27 mouse cellular contexts compared by ENCODE assay signal in genomic region chr4:88726727-88727126, GRCm38 (mm10). TPM values are rescaled to one million over a fixed set of nuclear protein-coding genes. Genes with fewer than 3 reads are reported as not detected.
DNase-seq lines count a peak whose midpoint lies in the region; ATAC-seq and TF ChIP-seq lines count a peak whose summit lies in the region.
"Had no signal": no experiment of that assay in that cellular context is flagged by ENCODE, and none has a peak within 500 bp of the region (broad histone marks: within the 10 kb centered on the region; RNA-seq: fewer than 3 reads in every experiment).

No protein-coding gene starts in this region.

- ATAC-seq in lung, embryonic 15.5 days (ENCODE audit: borderline replicate concordance, extremely low read depth, low FRiP score, low TSS enrichment), result no peak
- ATAC-seq in liver, embryonic 14.5 days (ENCODE audit: insufficient read depth), result no peak
- no peak for ATAC-seq in midbrain, embryonic 11.5 days (ENCODE audit: low FRiP score)
- ATAC-seq in midbrain, embryonic 14.5 days (ENCODE audit: low FRiP score, low TSS enrichment), result no peak
- ATAC-seq: forebrain, embryonic 13.5 days; hindbrain, embryonic 16.5 days; intestine, embryonic 16.5 days had no signal

- TF ChIP-seq RAD21 in MEL (IDR thresholded peaks at IDR 0.05; ENCODE audit: low read depth, low read length), result no peak

- H3K4me2 ChIP-seq in lung, embryonic 15.5 days, result peak overlapping the region; percentile 16; the same call in 1 of the 2 replicates
- H3K4me2 ChIP-seq in liver, embryonic 14.5 days (ENCODE audit: low read depth), result peak overlapping the region; percentile 11; the same call in 1 of the 2 replicates
- no peak overlapping the region for H3K4me2 ChIP-seq in midbrain, embryonic 11.5 days
- H3K4me2 ChIP-seq in midbrain, embryonic 14.5 days (ENCODE audit: low read length), result no peak overlapping the region
- H3K4me2 ChIP-seq: embryonic facial prominence, embryonic 13.5 days; forebrain, embryonic 13.5 days; heart, embryonic 12.5 days; liver, embryonic 15.5 days had no signal

- H3K9me3 ChIP-seq in lung, embryonic 15.5 days, result no peaks in the 10 kb centered on the region
- H3K9me3 ChIP-seq in MEL (replicated peaks; ENCODE audit: insufficient read depth, low read length), result no peaks in the 10 kb centered on the region
- H3K9me3 ChIP-seq in liver, embryonic 14.5 days (ENCODE audit: control insufficient read depth, low read length), result no peaks in the 10 kb centered on the region
- no peaks in the 10 kb centered on the region for H3K9me3 ChIP-seq in midbrain, embryonic 11.5 days (ENCODE audit: control insufficient read depth, low read length)
- no peaks in the 10 kb centered on the region for H3K9me3 ChIP-seq in midbrain, embryonic 14.5 days (ENCODE audit: control insufficient read depth, low read length)
- H3K9me3 ChIP-seq: embryonic facial prominence, embryonic 13.5 days; forebrain, embryonic 13.5 days; heart, embryonic 12.5 days; hindbrain, embryonic 10.5 days; liver, embryonic 15.5 days; midbrain, embryonic 10.5 days had no signal

- no peak overlapping the region for H3K4me3 ChIP-seq in lung, embryonic 15.5 days
- H3K4me3 ChIP-seq in MEL (ENCODE audit: control insufficient read depth in 1 of 2, insufficient read depth in 1 of 2, low read depth in 2 of 2, low read length in 2 of 2), result peak overlapping the region; percentile 38 to 50
- no peak overlapping the region for H3K4me3 ChIP-seq in liver, embryonic 14.5 days (ENCODE audit: insufficient read depth in 1 of 2, low read depth in 2 of 2, low read length in 2 of 2)
- no peak overlapping the region for H3K4me3 ChIP-seq in midbrain, embryonic 11.5 days (ENCODE audit: low read depth, low read length)
- no peak overlapping the region for H3K4me3 ChIP-seq in midbrain, embryonic 14.5 days (replicated peaks; ENCODE audit: low read depth, low read length)
- H3K4me3 ChIP-seq: embryonic facial prominence, embryonic 13.5 days; erythroblast, embryonic 14.5 days; forebrain, embryonic 13.5 days; heart, embryonic 12.5 days; hindbrain, embryonic 10.5 days; layer of hippocampus, adult 2 months; liver, embryonic 15.5 days; midbrain, embryonic 10.5 days had no signal

- 66% methylated on average over 6 of the region's 6 CpGs for WGBS in lung, embryonic 15.5 days
- 14% methylated on average over 6 of the region's 6 CpGs for WGBS in liver, embryonic 14.5 days (ENCODE audit: insufficient replicate concordance)
- WGBS in midbrain, embryonic 11.5 days, result 86% methylated on average over 6 of the region's 6 CpGs
- 93% methylated on average over 6 of the region's 6 CpGs for WGBS in midbrain, embryonic 14.5 days

- TF ChIP-seq EP300 in MEL (IDR thresholded peaks at IDR 0.05; ENCODE audit: low read depth in 1 of 2, low read length in 2 of 2), result peak in 1 of 2 experiments; percentile 43; a peak in 1 of 4 replicates
- no peak for TF ChIP-seq EP300 in liver, embryonic 14.5 days (IDR thresholded peaks at IDR 0.05; ENCODE audit: low read depth)

- no peaks in the 10 kb centered on the region for H3K27me3 ChIP-seq in lung, embryonic 15.5 days
- no peaks in the 10 kb centered on the region; a peak in 1 of 4 replicates for H3K27me3 ChIP-seq in MEL (ENCODE audit: control insufficient read depth in 1 of 2, insufficient read depth in 2 of 2, low read length in 2 of 2)
- H3K27me3 ChIP-seq in liver, embryonic 14.5 days (ENCODE audit: control insufficient read depth, insufficient read depth, low read length), result no peaks in the 10 kb centered on the region
- H3K27me3 ChIP-seq in midbrain, embryonic 11.5 days (ENCODE audit: control insufficient read depth, insufficient read depth, low read length), result no peaks in the 10 kb centered on the region
- H3K27me3 ChIP-seq in midbrain, embryonic 14.5 days (ENCODE audit: control insufficient read depth, insufficient read depth, low read length), result no peaks in the 10 kb centered on the region
- H3K27me3 ChIP-seq: embryonic facial prominence, embryonic 13.5 days; forebrain, embryonic 13.5 days; heart, embryonic 12.5 days had no signal

- no peak for DNase-seq in lung, adult 18-20 months
- peak; percentile 52 for DNase-seq in MEL (ENCODE audit: low read depth, low spot score)
- no peak for DNase-seq in liver, embryonic 14.5 days (ENCODE audit: low read depth in 3 of 3, low spot score in 3 of 3)
- no peak for DNase-seq in midbrain, embryonic 11.5 days (ENCODE audit: low spot score, missing footprints)
- DNase-seq in midbrain, embryonic 14.5 days, result no peak
- no peak for DNase-seq in cerebellum, adult 11-12 months
- DNase-seq: cerebellum, adult 2 months had no signal

- H3K9ac ChIP-seq in lung, embryonic 15.5 days, result no peak overlapping the region
- peak overlapping the region; percentile 35 for H3K9ac ChIP-seq in MEL (ENCODE audit: control insufficient read depth, low read depth, low read length, poor library complexity, severe bottlenecking)
- H3K9ac ChIP-seq in liver, embryonic 14.5 days (replicated peaks), result no peak overlapping the region
- no peak overlapping the region for H3K9ac ChIP-seq in midbrain, embryonic 11.5 days (ENCODE audit: low read length)
- H3K9ac ChIP-seq in midbrain, embryonic 14.5 days (replicated peaks; ENCODE audit: low read length), result no peak overlapping the region
- H3K9ac ChIP-seq: embryonic facial prominence, embryonic 13.5 days; forebrain, embryonic 13.5 days; heart, embryonic 12.5 days; liver, embryonic 15.5 days had no signal

- no peak for TF ChIP-seq POLR2A in MEL (IDR thresholded peaks at IDR 0.05; ENCODE audit: control insufficient read depth in 1 of 2, insufficient read depth in 1 of 2, low read depth in 1 of 2, low read length in 2 of 2, poor library complexity in 1 of 2)

- peaks cover 5% of the 10 kb centered on the region for H3K79me2 ChIP-seq in MEL (ENCODE audit: control insufficient read depth, insufficient read depth, low read length, poor library complexity)

- no peaks in the 10 kb centered on the region for H3K4me1 ChIP-seq in lung, embryonic 15.5 days
- peaks cover 0 to 3% of the 10 kb centered on the region in 2 experiments; a peak in 1 of 4 replicates for H3K4me1 ChIP-seq in MEL (ENCODE audit: control insufficient read depth in 1 of 2, insufficient read depth in 2 of 2, low read length in 2 of 2)
- H3K4me1 ChIP-seq in liver, embryonic 14.5 days (replicated peaks; ENCODE audit: control insufficient read depth in 2 of 2, insufficient read depth in 2 of 2, low read length in 1 of 2), result no peaks in the 10 kb centered on the region; a peak in 1 of 4 replicates
- H3K4me1 ChIP-seq in midbrain, embryonic 11.5 days (ENCODE audit: control insufficient read depth, insufficient read depth, low read length), result no peaks in the 10 kb centered on the region
- H3K4me1 ChIP-seq in midbrain, embryonic 14.5 days (ENCODE audit: control insufficient read depth, insufficient read depth, low read length), result no peaks in the 10 kb centered on the region
- H3K4me1 ChIP-seq: embryonic facial prominence, embryonic 13.5 days; forebrain, embryonic 13.5 days; heart, embryonic 12.5 days; hindbrain, embryonic 10.5 days had no signal

- H3K27ac ChIP-seq in lung, embryonic 15.5 days, result peak overlapping the region; percentile 44
- peak overlapping the region; percentile 4 for H3K27ac ChIP-seq in MEL (ENCODE audit: control insufficient read depth, low read depth, low read length)
- H3K27ac ChIP-seq in liver, embryonic 14.5 days, result no peak overlapping the region
- no peak overlapping the region for H3K27ac ChIP-seq in midbrain, embryonic 11.5 days (ENCODE audit: low read depth, low read length)
- no peak overlapping the region for H3K27ac ChIP-seq in midbrain, embryonic 14.5 days (replicated peaks; ENCODE audit: low read depth, low read length)
- H3K27ac ChIP-seq: embryonic facial prominence, embryonic 13.5 days; forebrain, embryonic 13.5 days; hindbrain, embryonic 10.5 days; layer of hippocampus, adult 2 months; liver, embryonic 15.5 days; midbrain, embryonic 10.5 days had no signal

- no peak for TF ChIP-seq CTCF in MEL (IDR thresholded peaks at IDR 0.05 in 2 of 3, conservative IDR thresholded peaks at IDR 0.05 in 1 of 3; ENCODE audit: control insufficient read depth in 1 of 3, insufficient read depth in 1 of 3, low read depth in 2 of 3, low read length in 3 of 3, poor library complexity in 1 of 3, severe bottlenecking in 1 of 3)
- no peak for TF ChIP-seq CTCF in liver, embryonic 14.5 days (IDR thresholded peaks at IDR 0.05; ENCODE audit: low read depth)

- no peaks in the 10 kb centered on the region for H3K36me3 ChIP-seq in lung, embryonic 15.5 days
- peaks cover 0 to 3% of the 10 kb centered on the region in 2 experiments; a peak in 2 of 4 replicates for H3K36me3 ChIP-seq in MEL (ENCODE audit: control insufficient read depth in 1 of 2, insufficient read depth in 2 of 2, low read length in 2 of 2)
- no peaks in the 10 kb centered on the region for H3K36me3 ChIP-seq in liver, embryonic 14.5 days (replicated peaks; ENCODE audit: control insufficient read depth, insufficient read depth, low read depth)
- H3K36me3 ChIP-seq in midbrain, embryonic 11.5 days (ENCODE audit: control insufficient read depth, insufficient read depth, low read length), result no peaks in the 10 kb centered on the region
- H3K36me3 ChIP-seq in midbrain, embryonic 14.5 days (ENCODE audit: control insufficient read depth, insufficient read depth, low read length), result no peaks in the 10 kb centered on the region
- H3K36me3 ChIP-seq: embryonic facial prominence, embryonic 13.5 days; heart, embryonic 12.5 days; hindbrain, embryonic 10.5 days; liver, embryonic 15.5 days; midbrain, embryonic 10.5 days had no signal

RNA-seq across cellular contexts. Expression of gene Klhl9, which starts 4.5 kb away (rescaled TPM):
- 93.3 and 96.3 TPM in 2 replicates for polyA plus RNA-seq in lung, embryonic 15.5 days (2015; fragmentation: Nextera tagmentation; extraction: Ambion mirVana)
- 33.9 and 35.1 TPM in 2 replicates for total RNA-seq in MEL (2012; rRNA removed)
- 10 to 100 TPM; 16.6 to 69.5 TPM for polyA plus RNA-seq in MEL (2012; ENCODE audit: insufficient read depth in 1 of 2, insufficient read length in 2 of 2, low read depth in 1 of 2, low replicate concordance in 2 of 2, missing spikeins in 1 of 2)
- 6.4 and 9.1 TPM in 2 replicates for polyA plus RNA-seq in liver, embryonic 14.5 days (2012; rRNA removed)
- polyA plus RNA-seq in liver, embryonic 14.5 days (2014; fragmentation: Nextera tagmentation; extraction: Ambion mirVana), result 26.5 and 28.1 TPM in 2 replicates
- polyA plus RNA-seq in midbrain, embryonic 11.5 days (2014; fragmentation: Nextera tagmentation; extraction: Ambion mirVana), result 153 and 169 TPM in 2 replicates
- 137 and 177 TPM in 2 replicates for polyA plus RNA-seq in midbrain, embryonic 14.5 days (2014; fragmentation: Nextera tagmentation; extraction: Ambion mirVana)

RNA-seq across cellular contexts. Expression of gene Gm26566, which starts 5.1 kb away (rescaled TPM):
- polyA plus RNA-seq in lung, embryonic 15.5 days (2015; fragmentation: Nextera tagmentation; extraction: Ambion mirVana), result 1.1 and 1.7 TPM in 2 replicates
- 7.8 and 9.8 TPM in 2 replicates for total RNA-seq in MEL (2012; rRNA removed)
- polyA plus RNA-seq in MEL (2012; ENCODE audit: insufficient read depth in 1 of 2, insufficient read length in 2 of 2, low read depth in 1 of 2, low replicate concordance in 2 of 2, missing spikeins in 1 of 2), result under 1 TPM in 1 of 2 experiments, not detected in 1; 0.40 TPM
- polyA plus RNA-seq in liver, embryonic 14.5 days (2012; rRNA removed), result 0.08 and 0.13 TPM in 2 replicates
- polyA plus RNA-seq in liver, embryonic 14.5 days (2014; fragmentation: Nextera tagmentation; extraction: Ambion mirVana), result 0.24 and 0.43 TPM in 2 replicates
- 1.4 and 1.6 TPM in 2 replicates for polyA plus RNA-seq in midbrain, embryonic 11.5 days (2014; fragmentation: Nextera tagmentation; extraction: Ambion mirVana)
- 1.8 and 2.2 TPM in 2 replicates for polyA plus RNA-seq in midbrain, embryonic 14.5 days (2014; fragmentation: Nextera tagmentation; extraction: Ambion mirVana)
- total RNA-seq: granulocyte monocyte progenitor cell, adult 5-6 weeks; monocyte, adult 5-6 weeks had no signal

RNA-seq across cellular contexts. Expression of gene Gm13271, which starts 27.9 kb away (rescaled TPM):
- polyA plus RNA-seq in lung, embryonic 15.5 days (2015; fragmentation: Nextera tagmentation; extraction: Ambion mirVana), result not detected in 2 replicates
- total RNA-seq in MEL (2012; rRNA removed), result not detected in 2 replicates
- polyA plus RNA-seq in MEL (2012; ENCODE audit: insufficient read depth in 1 of 2, insufficient read length in 2 of 2, low read depth in 1 of 2, low replicate concordance in 2 of 2, missing spikeins in 1 of 2), result not detected
- not detected in 2 replicates for polyA plus RNA-seq in liver, embryonic 14.5 days (2012; rRNA removed)
- polyA plus RNA-seq in liver, embryonic 14.5 days (2014; fragmentation: Nextera tagmentation; extraction: Ambion mirVana), result not detected in 2 replicates
- not detected in 2 replicates for polyA plus RNA-seq in midbrain, embryonic 11.5 days (2014; fragmentation: Nextera tagmentation; extraction: Ambion mirVana)
- not detected in 2 replicates for polyA plus RNA-seq in midbrain, embryonic 14.5 days (2014; fragmentation: Nextera tagmentation; extraction: Ambion mirVana)
- total RNA-seq: adrenal gland, postnatal 14 days; gastrocnemius, adult 8-10 months; granulocyte monocyte progenitor cell, adult 5-6 weeks; heart, postnatal 10 days; layer of hippocampus, adult 2 months; layer of hippocampus, postnatal 25 days; monocyte, adult 5-6 weeks; neutrophil, adult 5-6 weeks had no signal
- polyA plus RNA-seq: cerebellum, adult 2 months; embryonic facial prominence, embryonic 13.5 days; erythroblast, embryonic 14.5 days; forebrain, embryonic 13.5 days; heart, embryonic 12.5 days; hindbrain, embryonic 10.5 days; hindbrain, embryonic 16.5 days; intestine, embryonic 16.5 days; limb, embryonic 11.5 days; liver, embryonic 15.5 days; midbrain, embryonic 10.5 days; stomach, embryonic 14.5 days had no signal

RNA-seq across cellular contexts. Expression of gene Gm13283, which starts 33.2 kb away (rescaled TPM):
- 0.21 and 0.68 TPM in 2 replicates for polyA plus RNA-seq in lung, embryonic 15.5 days (2015; fragmentation: Nextera tagmentation; extraction: Ambion mirVana)
- not detected in 2 replicates for total RNA-seq in MEL (2012; rRNA removed)
- not detected for polyA plus RNA-seq in MEL (2012; ENCODE audit: insufficient read depth in 1 of 2, insufficient read length in 2 of 2, low read depth in 1 of 2, low replicate concordance in 2 of 2, missing spikeins in 1 of 2)
- polyA plus RNA-seq in liver, embryonic 14.5 days (2012; rRNA removed), result 0.02 TPM in 1 of 2 replicates, not detected in the other
- polyA plus RNA-seq in liver, embryonic 14.5 days (2014; fragmentation: Nextera tagmentation; extraction: Ambion mirVana), result 0.15 TPM in 1 of 2 replicates, not detected in the other
- 0.15 TPM in 1 of 2 replicates, not detected in the other for polyA plus RNA-seq in midbrain, embryonic 11.5 days (2014; fragmentation: Nextera tagmentation; extraction: Ambion mirVana)
- not detected in 2 replicates for polyA plus RNA-seq in midbrain, embryonic 14.5 days (2014; fragmentation: Nextera tagmentation; extraction: Ambion mirVana)
- total RNA-seq: adrenal gland, postnatal 14 days; gastrocnemius, adult 8-10 months; heart, postnatal 10 days; layer of hippocampus, adult 2 months; layer of hippocampus, postnatal 25 days; monocyte, adult 5-6 weeks had no signal
- polyA plus RNA-seq: cerebellum, adult 2 months; erythroblast, embryonic 14.5 days; hindbrain, embryonic 10.5 days; hindbrain, embryonic 16.5 days; liver, embryonic 15.5 days; stomach, embryonic 14.5 days had no signal

RNA-seq across cellular contexts. Expression of gene Ifnab, which starts 35.6 kb away (rescaled TPM):
- not detected in 2 replicates for polyA plus RNA-seq in lung, embryonic 15.5 days (2015; fragmentation: Nextera tagmentation; extraction: Ambion mirVana)
- not detected in 2 replicates for total RNA-seq in MEL (2012; rRNA removed)
- not detected for polyA plus RNA-seq in MEL (2012; ENCODE audit: insufficient read depth in 1 of 2, insufficient read length in 2 of 2, low read depth in 1 of 2, low replicate concordance in 2 of 2, missing spikeins in 1 of 2)
- polyA plus RNA-seq in liver, embryonic 14.5 days (2012; rRNA removed), result not detected in 2 replicates
- not detected in 2 replicates for polyA plus RNA-seq in liver, embryonic 14.5 days (2014; fragmentation: Nextera tagmentation; extraction: Ambion mirVana)
- not detected in 2 replicates for polyA plus RNA-seq in midbrain, embryonic 11.5 days (2014; fragmentation: Nextera tagmentation; extraction: Ambion mirVana)
- not detected in 2 replicates for polyA plus RNA-seq in midbrain, embryonic 14.5 days (2014; fragmentation: Nextera tagmentation; extraction: Ambion mirVana)
- total RNA-seq: adrenal gland, postnatal 14 days; gastrocnemius, adult 8-10 months; granulocyte monocyte progenitor cell, adult 5-6 weeks; heart, postnatal 10 days; layer of hippocampus, adult 2 months; layer of hippocampus, postnatal 25 days; monocyte, adult 5-6 weeks; neutrophil, adult 5-6 weeks had no signal
- polyA plus RNA-seq: cerebellum, adult 2 months; embryonic facial prominence, embryonic 13.5 days; erythroblast, embryonic 14.5 days; forebrain, embryonic 13.5 days; heart, embryonic 12.5 days; hindbrain, embryonic 10.5 days; hindbrain, embryonic 16.5 days; intestine, embryonic 16.5 days; limb, embryonic 11.5 days; liver, embryonic 15.5 days; midbrain, embryonic 10.5 days; stomach, embryonic 14.5 days had no signal

Comparison
In these comparisons a context has a peak if more than half of its experiments do, and no peak if none do; other contexts are left out.
1. H3K27ac ChIP-seq: peak in lung, embryonic 15.5 days (single experiment) and MEL (single experiment); none in liver, embryonic 14.5 days (single experiment), midbrain, embryonic 11.5 days (single experiment) and midbrain, embryonic 14.5 days (single experiment).
2. H3K4me2 ChIP-seq: peak in lung, embryonic 15.5 days (single experiment) and liver, embryonic 14.5 days (single experiment); none in midbrain, embryonic 11.5 days (single experiment) and midbrain, embryonic 14.5 days (single experiment).
3. H3K4me3 ChIP-seq: peak in MEL (2 of 2); none in lung, embryonic 15.5 days (single experiment), liver, embryonic 14.5 days (0 of 2), midbrain, embryonic 11.5 days (single experiment) and midbrain, embryonic 14.5 days (single experiment).